Mouse (Mus musculus): ENCODE data around the gene Bcan. TPM values are rescaled to one million over a fixed set of nuclear protein-coding genes. Genes with fewer than 3 reads are reported as not detected.
A peak's percentile ranks its signal among the peaks of the same experiment; 100 is the strongest.

The Bcan gene
- polyA plus RNA-seq, 1 experiment from 2014 or later = 0.15 TPM

DNA sequence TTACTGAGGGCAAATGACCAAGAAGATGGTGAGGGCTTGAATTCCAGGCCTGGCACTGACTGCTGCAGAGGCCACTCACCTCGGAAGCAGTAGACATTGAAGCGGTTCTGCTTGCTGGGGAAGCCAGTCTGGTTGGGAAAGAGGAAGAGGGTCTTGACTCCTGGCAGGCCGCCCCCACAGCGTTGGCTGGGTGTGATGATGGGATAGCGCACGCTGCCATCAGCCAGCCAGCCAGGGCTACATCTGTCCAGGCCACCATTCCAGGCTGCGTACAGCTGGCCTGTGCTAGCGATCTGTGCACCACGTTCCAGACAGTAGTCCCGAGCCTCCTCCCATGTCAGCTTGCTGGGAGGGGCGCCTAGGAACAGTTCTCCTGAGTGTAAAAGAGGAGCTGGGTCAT, 4.7 kb downstream of the Bcan start:
- H3K4me3 ChIP-seq = no peak overlapping the region
- H3K4me2 ChIP-seq = no peak overlapping the region
- H3K9ac ChIP-seq = no peak overlapping the region
- H3K36me3 ChIP-seq = no peaks in the 10 kb centered on the region
- peaks cover 100% of the 10 kb centered on the region for H3K27me3 ChIP-seq (replicated peaks)
- 29% methylated on average over 11 of the region's 11 CpGs for WGBS
- no peak for ATAC-seq (ENCODE audit: insufficient number of reproducible peaks, low FRiP score)
- H3K9me3 ChIP-seq (replicated peaks) = no peaks in the 10 kb centered on the region
- H3K27ac ChIP-seq (ENCODE audit: poor library complexity, severe bottlenecking) = no peak overlapping the region
- peaks cover 18% of the 10 kb centered on the region for H3K4me1 ChIP-seq (replicated peaks)

DNA sequence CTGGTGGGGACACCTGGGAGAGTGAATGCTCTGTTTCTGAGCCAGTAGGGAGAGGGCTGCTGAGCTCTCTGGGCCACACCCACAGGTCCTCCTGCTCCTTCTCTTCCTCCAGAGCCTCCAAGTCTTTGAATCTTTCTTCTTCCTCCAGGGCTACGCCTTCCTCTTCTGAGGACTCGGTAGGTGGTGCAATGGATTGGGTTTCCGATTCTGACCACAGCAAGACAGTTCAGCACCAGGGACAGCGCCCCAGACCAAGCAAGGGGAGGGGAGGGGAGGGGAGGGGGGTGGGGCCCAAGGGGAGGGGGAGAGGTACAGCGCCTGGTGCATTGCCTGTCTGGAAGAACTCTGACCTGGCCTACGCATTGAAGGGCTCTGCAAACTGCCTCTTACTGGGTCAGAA, 6.6 kb downstream of the Bcan start:
- ATAC-seq (ENCODE audit: insufficient number of reproducible peaks, low FRiP score) = no peak
- Histone ChIP-seq H3K27me3 (replicated peaks) (peaks cover 100% of the 10 kb centered on the region), H3K9me3 (replicated peaks) (no peaks in the 10 kb centered on the region), H3K4me3 (no peak overlapping the region), H3K4me1 (replicated peaks) (peaks cover 10% of the 10 kb centered on the region), H3K27ac (ENCODE audit: poor library complexity, severe bottlenecking) (no peak overlapping the region), H3K4me2 (no peak overlapping the region), H3K9ac (no peak overlapping the region), H3K36me3 (no peaks in the 10 kb centered on the region)
- WGBS = 6% methylated on average over 4 of the region's 6 CpGs

DNA sequence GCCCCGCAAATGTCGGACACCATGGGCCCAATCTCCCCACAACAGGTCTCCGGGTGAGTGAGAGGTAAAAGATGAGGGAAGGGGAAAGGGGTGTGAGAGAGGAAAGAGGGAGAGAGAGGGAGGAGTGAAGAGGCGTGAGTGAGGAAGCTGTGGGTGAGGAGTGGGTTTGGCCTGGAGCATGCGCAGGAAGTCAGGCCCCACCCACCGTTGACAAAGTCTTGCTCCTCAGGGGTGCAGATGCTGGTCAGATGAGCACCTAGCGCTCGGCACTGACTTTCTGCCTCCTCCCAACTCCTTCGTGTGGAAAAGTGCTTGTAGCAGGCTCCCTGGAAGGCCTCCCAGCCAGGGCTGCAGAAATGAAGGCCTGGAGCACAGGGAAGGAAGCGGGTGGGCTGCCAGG, 10.1 kb downstream of the Bcan start:
- Histone ChIP-seq H3K4me2 (no peak overlapping the region), H3K9me3 (replicated peaks) (no peaks in the 10 kb centered on the region), H3K27me3 (replicated peaks) (peaks cover 66% of the 10 kb centered on the region), H3K4me3 (no peak overlapping the region), H3K27ac (ENCODE audit: poor library complexity, severe bottlenecking) (no peak overlapping the region), H3K36me3 (no peaks in the 10 kb centered on the region), H3K4me1 (replicated peaks) (peaks cover 33% of the 10 kb centered on the region), H3K9ac (no peak overlapping the region)
- ATAC-seq (ENCODE audit: insufficient number of reproducible peaks, low FRiP score) = no peak
- 32% methylated on average over 10 of the region's 10 CpGs for WGBS

DNA sequence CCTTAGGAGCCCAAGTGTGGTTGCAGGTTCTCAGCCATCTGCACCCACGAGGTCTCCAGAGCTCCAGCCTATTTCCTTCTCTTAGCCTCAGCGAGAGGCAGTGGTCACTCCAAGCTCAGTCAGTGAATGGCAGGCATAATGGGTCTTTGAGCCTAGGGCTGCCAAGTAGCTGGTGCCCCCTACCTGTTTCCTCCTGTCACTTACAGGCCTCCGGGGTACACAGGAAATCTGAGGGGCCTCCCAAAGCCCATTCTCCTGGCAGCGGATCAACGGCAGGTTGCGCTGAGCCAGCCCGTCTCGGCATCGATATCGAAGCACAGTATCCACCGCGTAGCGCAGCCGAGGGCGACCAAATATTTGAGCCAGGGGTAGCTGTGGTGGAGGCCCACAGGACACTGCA, 12.0 kb downstream of the Bcan start:
- Histone ChIP-seq H3K9me3 (replicated peaks) (no peaks in the 10 kb centered on the region), H3K27ac (ENCODE audit: poor library complexity, severe bottlenecking) (no peak overlapping the region), H3K27me3 (replicated peaks) (peaks cover 47% of the 10 kb centered on the region), H3K36me3 (no peaks in the 10 kb centered on the region), H3K4me1 (replicated peaks) (peaks cover 51% of the 10 kb centered on the region), H3K4me2 (peak overlapping the region; percentile 70), H3K4me3 (peak overlapping the region; percentile 38), H3K9ac (peak overlapping the region; percentile 51)
- WGBS = 11% methylated on average over 15 of the region's 15 CpGs
- ATAC-seq (ENCODE audit: insufficient number of reproducible peaks, low FRiP score) = no peak

DNA sequence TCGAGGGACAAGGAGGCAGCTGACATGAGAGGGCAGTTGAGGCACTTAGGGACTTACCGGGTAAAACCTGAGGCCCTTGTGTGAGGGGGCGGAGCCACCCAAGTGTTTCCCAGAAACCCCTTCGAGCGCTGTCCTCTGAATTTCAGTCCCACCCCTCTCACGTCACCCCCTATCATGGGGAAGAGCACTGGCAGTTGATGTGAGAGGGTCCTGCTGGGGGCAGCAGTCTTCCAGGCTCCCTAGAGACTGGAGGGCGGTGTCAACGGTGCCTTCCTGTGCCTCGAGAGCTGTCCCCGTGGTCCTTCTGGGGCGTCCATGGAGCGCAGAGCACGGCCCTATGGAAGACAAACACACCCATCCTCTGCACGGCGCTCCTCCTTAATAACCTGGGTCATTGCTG, 12.4 kb downstream of the Bcan start:
- Histone ChIP-seq H3K36me3 (no peaks in the 10 kb centered on the region), H3K27me3 (replicated peaks) (peaks cover 42% of the 10 kb centered on the region), H3K27ac (ENCODE audit: poor library complexity, severe bottlenecking) (no peak overlapping the region), H3K9me3 (replicated peaks) (no peaks in the 10 kb centered on the region), H3K4me3 (peak overlapping the region; percentile 38), H3K4me1 (replicated peaks) (peaks cover 56% of the 10 kb centered on the region), H3K9ac (peak overlapping the region; percentile 51), H3K4me2 (peak overlapping the region; percentile 70)
- WGBS = 1% methylated on average over 15 of the region's 15 CpGs
- ATAC-seq (ENCODE audit: insufficient number of reproducible peaks, low FRiP score) = peak; percentile 31

DNA sequence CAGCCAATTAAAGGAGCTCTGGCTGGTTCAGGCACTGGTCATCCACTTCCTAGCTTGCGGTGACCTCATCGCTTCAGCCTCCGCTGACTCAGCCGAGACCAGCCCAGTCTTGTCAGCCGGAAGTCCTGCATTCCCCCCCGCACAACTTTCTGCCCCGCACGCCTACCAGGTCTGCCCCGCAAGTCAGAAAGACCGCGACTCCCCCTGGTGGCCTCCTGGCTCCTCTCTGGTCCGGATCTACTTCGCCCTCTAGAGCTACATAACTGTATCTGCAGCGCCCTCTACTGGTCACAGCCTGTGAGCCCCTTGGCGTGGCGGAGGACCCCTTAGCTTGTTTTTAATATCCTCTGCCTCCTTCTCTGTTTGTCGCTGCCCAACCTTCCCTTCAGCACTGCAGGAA, 13.2 kb downstream of the Bcan start:
- no peaks in the 10 kb centered on the region for H3K9me3 ChIP-seq (replicated peaks)
- H3K27me3 ChIP-seq (replicated peaks) = peaks cover 35% of the 10 kb centered on the region
- peak; percentile 67 for ATAC-seq (ENCODE audit: insufficient number of reproducible peaks, low FRiP score)
- H3K4me3 ChIP-seq = peak overlapping the region; percentile 38
- 0% methylated on average over 17 of the region's 17 CpGs for WGBS
- peaks cover 63% of the 10 kb centered on the region for H3K4me1 ChIP-seq (replicated peaks)
- peak overlapping the region; percentile 69 for H3K27ac ChIP-seq (ENCODE audit: poor library complexity, severe bottlenecking)
- no peaks in the 10 kb centered on the region for H3K36me3 ChIP-seq
- peak overlapping the region; percentile 47 for H3K9ac ChIP-seq
- peak overlapping the region; percentile 70 for H3K4me2 ChIP-seq

DNA sequence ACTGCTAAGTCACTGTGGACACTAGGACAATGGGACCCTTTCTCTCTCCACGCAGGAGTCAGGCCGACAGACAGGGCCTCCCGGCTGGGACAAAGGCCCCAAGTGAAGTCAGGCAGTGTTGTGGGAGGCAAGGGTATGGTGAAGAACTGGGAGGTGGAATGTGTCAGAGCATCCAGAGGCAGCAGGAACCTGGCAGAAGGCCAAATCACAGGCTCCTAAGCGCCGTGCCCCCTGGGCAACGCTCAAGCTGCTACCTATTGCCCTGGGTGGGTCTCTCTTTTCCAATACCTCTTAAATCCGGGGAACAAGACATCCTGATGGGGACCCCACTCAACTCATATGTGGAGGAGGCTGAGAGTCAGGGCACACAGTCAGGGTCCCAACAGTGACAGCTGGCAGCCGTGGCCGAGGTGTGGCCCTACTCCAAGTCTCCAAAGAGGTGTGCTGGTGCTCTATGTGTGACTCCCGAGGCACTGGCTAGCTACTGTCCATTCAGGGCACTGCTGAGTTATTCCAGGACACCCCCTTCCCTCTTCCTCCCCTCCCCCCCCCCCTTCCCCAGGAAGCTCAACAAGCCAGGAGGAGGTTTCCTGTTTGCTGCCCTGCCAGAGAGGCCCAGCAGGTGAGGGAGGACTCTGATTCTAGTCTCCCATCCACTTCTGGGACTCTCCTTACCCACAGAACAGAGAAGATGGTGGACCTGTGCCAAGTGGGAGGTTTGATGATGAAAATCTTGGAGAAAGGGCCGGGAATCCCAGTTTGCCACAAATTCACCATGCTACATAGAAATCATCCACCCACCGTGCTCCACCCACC, 14.3 kb downstream of the Bcan start:
- peak overlapping the region; percentile 69 for H3K27ac ChIP-seq (ENCODE audit: poor library complexity, severe bottlenecking)
- H3K9me3 ChIP-seq (replicated peaks) = no peaks in the 10 kb centered on the region
- no peak overlapping the region for H3K4me3 ChIP-seq
- ATAC-seq (ENCODE audit: insufficient number of reproducible peaks, low FRiP score) = no peak
- 27% methylated on average over 12 of the region's 12 CpGs for WGBS
- no peaks in the 10 kb centered on the region for H3K36me3 ChIP-seq
- peak overlapping the region; percentile 70 for H3K4me2 ChIP-seq
- peaks cover 23% of the 10 kb centered on the region for H3K27me3 ChIP-seq (replicated peaks)
- H3K4me1 ChIP-seq (replicated peaks) = peaks cover 73% of the 10 kb centered on the region
- peak overlapping the region; percentile 39; the same call in 1 of the 2 replicates for H3K9ac ChIP-seq

DNA sequence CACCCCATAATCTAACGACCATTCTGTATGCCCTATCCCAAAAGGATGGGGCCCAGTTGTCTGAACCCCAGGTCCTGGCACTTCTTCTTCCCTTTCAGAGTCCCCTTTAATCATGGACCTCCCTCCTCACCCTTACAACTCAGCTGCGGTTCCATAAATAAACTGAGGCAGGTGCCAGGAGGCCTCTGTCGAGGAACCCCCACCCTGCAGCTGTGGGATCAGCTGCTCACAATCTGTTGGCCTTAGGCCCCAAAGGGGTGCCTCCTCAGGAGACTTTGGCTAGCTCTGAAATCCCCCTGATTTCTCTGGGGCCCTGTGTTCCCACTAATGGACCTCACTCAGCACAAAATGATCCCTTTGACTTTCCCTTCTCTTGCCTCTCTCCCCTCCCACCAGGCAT, 15.9 kb downstream of the Bcan start:
- Histone ChIP-seq H3K4me2 (peak overlapping the region; percentile 60), H3K4me3 (no peak overlapping the region), H3K4me1 (replicated peaks) (peaks cover 80% of the 10 kb centered on the region), H3K9me3 (replicated peaks) (no peaks in the 10 kb centered on the region), H3K36me3 (0 out of 2 replicates have a peak, but pooled peaks cover 4% of the 10 kb centered on the region), H3K27ac (ENCODE audit: poor library complexity, severe bottlenecking) (peak overlapping the region; percentile 87; the same call in 1 of the 2 replicates), H3K9ac (peak overlapping the region; percentile 59; the same call in 1 of the 2 replicates), H3K27me3 (replicated peaks) (peaks cover 7% of the 10 kb centered on the region)
- no peak for ATAC-seq (ENCODE audit: insufficient number of reproducible peaks, low FRiP score)
- WGBS = 35% methylated on average over 3 of the region's 3 CpGs

DNA sequence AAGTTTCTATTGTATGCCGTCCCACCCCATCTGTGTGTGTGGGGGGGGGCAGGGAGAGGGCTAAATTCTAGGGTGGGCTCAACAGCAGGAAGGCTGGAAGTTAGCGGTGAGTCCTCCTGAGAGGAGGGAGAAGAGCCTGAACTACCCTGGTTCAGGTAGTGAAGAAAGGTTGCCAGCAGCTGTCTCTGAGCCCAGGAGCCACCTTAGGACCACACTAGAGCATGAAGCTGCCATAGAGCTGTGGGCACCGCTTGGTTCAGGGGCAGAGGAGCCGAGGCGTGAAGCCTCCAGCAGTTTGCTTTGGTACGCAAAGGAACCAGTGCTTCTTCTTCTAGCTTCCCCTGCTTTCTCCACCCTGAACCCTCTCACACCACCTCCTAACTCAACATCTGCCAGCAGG, 16.4 kb downstream of the Bcan start:
- ATAC-seq (ENCODE audit: insufficient number of reproducible peaks, low FRiP score) = no peak
- H3K27me3 ChIP-seq (replicated peaks) = peaks cover 2% of the 10 kb centered on the region
- no peaks in the 10 kb centered on the region for H3K9me3 ChIP-seq (replicated peaks)
- H3K4me3 ChIP-seq = 0 out of 2 replicates have a peak overlapping the region, but pooled peaks have one; percentile 13
- 0 out of 2 replicates have a peak, but pooled peaks cover 9% of the 10 kb centered on the region for H3K36me3 ChIP-seq
- peak overlapping the region; percentile 60 for H3K4me2 ChIP-seq
- peak overlapping the region; percentile 59 for H3K9ac ChIP-seq
- peaks cover 80% of the 10 kb centered on the region for H3K4me1 ChIP-seq (replicated peaks)
- 51% methylated on average over 6 of the region's 6 CpGs for WGBS
- H3K27ac ChIP-seq (ENCODE audit: poor library complexity, severe bottlenecking) = peak overlapping the region; percentile 87

DNA sequence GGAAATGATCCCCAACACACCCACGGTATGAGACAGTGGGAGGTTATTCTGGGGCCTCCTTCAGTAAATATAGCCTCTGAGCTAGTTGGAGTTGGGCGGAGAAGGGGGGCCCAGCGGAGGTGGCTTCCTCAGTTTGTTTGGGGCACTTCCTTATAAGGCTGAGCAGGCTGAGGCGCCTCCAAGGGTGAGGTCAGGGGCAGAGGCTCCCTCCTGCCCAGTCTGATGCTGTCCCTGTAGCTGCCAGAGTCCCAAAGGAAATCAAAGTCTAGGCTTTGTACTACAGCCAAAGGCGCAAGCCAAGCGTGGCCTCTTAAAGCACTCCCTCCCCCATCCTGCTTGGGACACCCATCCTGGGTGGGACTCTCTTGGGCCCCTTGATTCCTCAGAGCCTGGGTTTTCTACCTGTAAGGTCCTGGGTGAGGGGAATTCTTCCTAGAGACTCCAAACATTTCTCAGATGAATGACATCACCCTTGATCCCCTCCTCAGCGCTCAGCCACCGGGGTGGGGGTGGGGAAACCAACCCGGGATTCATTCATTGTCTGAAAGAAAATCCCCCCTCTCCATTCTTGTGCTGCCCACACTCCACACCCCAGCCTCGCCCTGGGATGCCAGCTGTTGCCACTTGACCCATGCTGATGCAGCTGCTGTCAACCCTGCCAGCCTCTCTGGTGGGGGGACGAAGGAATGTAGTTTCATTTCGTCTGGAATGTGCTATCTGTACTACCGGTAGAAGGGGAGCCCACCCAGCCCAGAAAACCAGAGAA, 17.0 kb downstream of the Bcan start:
- peak overlapping the region; percentile 59 for H3K9ac ChIP-seq
- H3K27me3 ChIP-seq (replicated peaks) = no peaks in the 10 kb centered on the region
- peak overlapping the region; percentile 60 for H3K4me2 ChIP-seq
- peak overlapping the region; percentile 87 for H3K27ac ChIP-seq (ENCODE audit: poor library complexity, severe bottlenecking)
- peaks cover 82% of the 10 kb centered on the region for H3K4me1 ChIP-seq (replicated peaks)
- ATAC-seq (ENCODE audit: insufficient number of reproducible peaks, low FRiP score) = peak; percentile 71
- peaks cover 13% of the 10 kb centered on the region; the same call in 1 of the 2 replicates for H3K36me3 ChIP-seq
- H3K4me3 ChIP-seq = 0 out of 2 replicates have a peak overlapping the region, but pooled peaks have one; percentile 13
- 5% methylated on average over 13 of the region's 13 CpGs for WGBS
- H3K9me3 ChIP-seq (replicated peaks) = no peaks in the 10 kb centered on the region
